Mouse (Mus musculus) thymus, postnatal 4 days (tissue): ENCODE results near the gene Pabpn1.
A peak's percentile ranks its signal among the peaks of the same experiment; 100 is the strongest.
"Not testable (repeated sequence)": the region's sequence is repeated elsewhere in the genome, so short reads cannot be mapped to it uniquely, and the experiment has no call there.

Source experiments
- DNase-seq: peaks from one replicate; pipeline ENCODE4 v3.0.0; 2021

Pabpn1 gene

GRCm38 (mm10) chr14:54937361-54938182, 45.3 kb downstream of the Pabpn1 start:
- no peak for DNase-seq

- DNase-seq: no peak
Measured at GRCm38 (mm10) chr14:54938431-54939219, 46.3 kb downstream of the Pabpn1 start.

GRCm38 (mm10) chr14:54939434-54940175, 47.3 kb downstream of the Pabpn1 start:
- peak; percentile 75 for DNase-seq

GRCm38 (mm10) chr14:54940176-54940530, 47.9 kb downstream of the Pabpn1 start:
- no peak for DNase-seq

GRCm38 (mm10) chr14:54941024-54941978, 49.0 kb downstream of the Pabpn1 start:
- no peak for DNase-seq

GRCm38 (mm10) chr14:54942479-54942878, 50.2 kb downstream of the Pabpn1 start:
- DNase-seq: no peak

- no peak for DNase-seq
Measured at GRCm38 (mm10) chr14:54943971-54944370, 51.7 kb downstream of the Pabpn1 start.

- no peak for DNase-seq
Measured at GRCm38 (mm10) chr14:54944939-54945338, 52.6 kb downstream of the Pabpn1 start.

GRCm38 (mm10) chr14:54945975-54946704, 53.8 kb downstream of the Pabpn1 start:
- DNase-seq: no peak

GRCm38 (mm10) chr14:54947008-54947407, 54.7 kb downstream of the Pabpn1 start:
- DNase-seq: not testable (repeated sequence)
